Mouse (Mus musculus) cortical plate, adult 2 months (tissue): ENCODE measurements around the gene Thsd7b. TPM values are rescaled to one million over a fixed set of nuclear protein-coding genes. Genes with fewer than 3 reads are reported as not detected.
"Not testable (repeated sequence)": the region's sequence is repeated elsewhere in the genome, so short reads cannot be mapped to it uniquely, and the experiment has no call there.

ENCODE experiments used
- H3K27ac ChIP-seq: fragments of 200-500 bp; 2 replicates; pipeline ENCODE4 v1.5.1; 2012; ENCODE audit warnings: low read length, control low read depth, inconsistent platforms; ENCODE audit not compliant: insufficient read depth
- H3K4me1 ChIP-seq: fragments of 200-500 bp; 2 replicates; pipeline ENCODE4 v1.6.1; 2011; ENCODE audit warnings: low read length; ENCODE audit not compliant: control insufficient read depth, insufficient read depth
- H3K4me3 ChIP-seq: fragments of 200-500 bp; 2 replicates; pipeline ENCODE4 v1.5.1; 2011; ENCODE audit warnings: mild to moderate bottlenecking, low read length, control low read depth; ENCODE audit not compliant: insufficient read depth
- CTCF ChIP-seq: fragments of 200-500 bp; IDR thresholded peaks from 2 replicates; pipeline ENCODE4 v1.5.1; 2011; ENCODE audit warnings: mild to moderate bottlenecking, control low read depth, low read length; ENCODE audit not compliant: insufficient read depth; ENCODE audit errors: extremely low read depth
- POLR2A ChIP-seq: fragments of 200-500 bp; IDR thresholded peaks from 2 replicates; pipeline ENCODE4 v1.6.1; 2011; ENCODE audit warnings: mild to moderate bottlenecking, low read length, control low read depth; ENCODE audit not compliant: insufficient read depth; ENCODE audit errors: extremely low read depth
- polyA plus RNA-seq: library from polyadenylated mRNA; depleted of rRNA; stranded (reverse); fragments of >200 nt; gene quantifications from 2 replicates; pipeline ENCODE4 v1.2.3, GENCODE M21; 2012

Gene Thsd7b
- polyA plus RNA-seq, 1 experiment = 4.0 TPM

- Histone ChIP-seq H3K4me1 (no peaks in the 10 kb centered on the region; the same call in 1 of the 2 replicates), H3K4me3 (no peak overlapping the region), H3K27ac (no peak overlapping the region)
- TF ChIP-seq POLR2A (no peak), CTCF (no peak)
These were observed 329.2 kb downstream of the Thsd7b start for GRCm38 (mm10) chr1:129602284-129602683.

GRCm38 (mm10) chr1:129608395-129608794 lies 335.3 kb downstream of the Thsd7b start:
- Histone ChIP-seq H3K4me1 (no peaks in the 10 kb centered on the region), H3K4me3 (no peak overlapping the region), H3K27ac (no peak overlapping the region)
- TF ChIP-seq POLR2A (no peak), CTCF (no peak)

- no peak overlapping the region for H3K4me3 ChIP-seq
- no peaks in the 10 kb centered on the region for H3K4me1 ChIP-seq
- H3K27ac ChIP-seq = no peak overlapping the region
- TF ChIP-seq POLR2A (no peak), CTCF (no peak)
These were observed 343.0 kb downstream of the Thsd7b start for GRCm38 (mm10) chr1:129616080-129616479.

GRCm38 (mm10) chr1:129619440-129620301 lies 346.6 kb downstream of the Thsd7b start:
- Histone ChIP-seq H3K27ac (no peak overlapping the region), H3K4me1 (no peaks in the 10 kb centered on the region)
- TF ChIP-seq CTCF = no peak

GRCm38 (mm10) chr1:129624519-129624918 lies 351.4 kb downstream of the Thsd7b start:
- Histone ChIP-seq H3K27ac (no peak overlapping the region), H3K4me1 (no peaks in the 10 kb centered on the region), H3K4me3 (no peak overlapping the region)
- no peak for TF ChIP-seq CTCF
- TF ChIP-seq POLR2A = no peak

More at GRCm38 (mm10) chr1:129619440-129620301, 346.6 kb downstream of the Thsd7b start:
- H3K4me3 ChIP-seq = no peak overlapping the region

GRCm38 (mm10) chr1:129635146-129635545 lies 362.0 kb downstream of the Thsd7b start:
- Histone ChIP-seq H3K4me3 (no peak overlapping the region), H3K27ac (no peak overlapping the region), H3K4me1 (no peaks in the 10 kb centered on the region)
- TF ChIP-seq POLR2A (no peak), CTCF (no peak)

- H3K4me3 ChIP-seq = no peak overlapping the region
- TF ChIP-seq POLR2A = no peak
- no peak for TF ChIP-seq CTCF
- H3K4me1 ChIP-seq = no peaks in the 10 kb centered on the region
- no peak overlapping the region for H3K27ac ChIP-seq
These were observed 371.3 kb downstream of the Thsd7b start for GRCm38 (mm10) chr1:129644252-129644861.

GRCm38 (mm10) chr1:129651448-129651847 lies 378.3 kb downstream of the Thsd7b start:
- not testable (repeated sequence) for H3K4me1 ChIP-seq, H3K4me3 ChIP-seq, H3K27ac ChIP-seq

- H3K27ac ChIP-seq = no peak overlapping the region
- H3K4me3 ChIP-seq = no peak overlapping the region
- no peak for TF ChIP-seq CTCF
- no peak for TF ChIP-seq POLR2A
- peaks cover 2% of the 10 kb centered on the region; the same call in 1 of the 2 replicates for H3K4me1 ChIP-seq
These were observed 384.9 kb downstream of the Thsd7b start for GRCm38 (mm10) chr1:129658045-129658444.

- H3K4me1 ChIP-seq = no peaks in the 10 kb centered on the region
- no peak for TF ChIP-seq CTCF
These were observed 402.8 kb downstream of the Thsd7b start for GRCm38 (mm10) chr1:129675878-129676277.

More at GRCm38 (mm10) chr1:129675878-129676277, 402.8 kb downstream of the Thsd7b start:
- H3K27ac ChIP-seq = no peak overlapping the region
- no peak overlapping the region for H3K4me3 ChIP-seq
